Mouse (Mus musculus): ENCODE measurements around the gene Sh3pxd2b.

- TF ChIP-seq CTCF (IDR thresholded peaks at IDR 0.05; ENCODE audit: insufficient read depth, low read length) (no peak), POLR2A (IDR thresholded peaks at IDR 0.05; ENCODE audit: borderline replicate concordance, extremely low read depth, low read depth, low read length) (no peak)
Measured at GRCm38 (mm10) chr11:32368986-32369385, 21.4 kb downstream of the Sh3pxd2b start.
